Mouse (Mus musculus): ENCODE measurements at regions not wholly inside any gene's neighbourhood (a gene's known extent, or its start where the extent isn't known, plus 50 kb on each side); places are given as distances from the start of the nearest gene placed in this dataset.

GRCm38 (mm10) chr5:52309317-52310060 lies 54.1 kb upstream of the Sod3 start:
- 86% methylated on average over 11 of the region's 11 CpGs for WGBS
- Histone ChIP-seq H3K27me3 (ENCODE audit: control insufficient read depth, insufficient read depth, low read length) (no peaks in the 10 kb centered on the region), H3K9ac (ENCODE audit: low read depth, low read length) (no peak overlapping the region), H3K4me2 (replicated peaks; ENCODE audit: low read depth, low read length) (no peak overlapping the region), H3K36me3 (ENCODE audit: control insufficient read depth, insufficient read depth, low read length) (no peaks in the 10 kb centered on the region), H3K4me1 (ENCODE audit: control insufficient read depth, insufficient read depth, low read length) (no peaks in the 10 kb centered on the region), H3K27ac (ENCODE audit: low read depth, low read length) (no peak overlapping the region), H3K9me3 (ENCODE audit: control insufficient read depth, low read length) (no peaks in the 10 kb centered on the region; the same call in 1 of the 2 replicates), H3K4me3 (ENCODE audit: low read length) (no peak overlapping the region)
- no peak for ATAC-seq (ENCODE audit: low FRiP score, low TSS enrichment)

GRCm38 (mm10) chr5:52296303-52296702 lies 67.3 kb upstream of the Sod3 start:
- H3K4me2 ChIP-seq (replicated peaks; ENCODE audit: low read depth, low read length) = no peak overlapping the region
- no peak overlapping the region for H3K4me3 ChIP-seq (ENCODE audit: low read length)
- H3K9ac ChIP-seq (ENCODE audit: low read depth, low read length) = no peak overlapping the region
- no peaks in the 10 kb centered on the region for H3K36me3 ChIP-seq (ENCODE audit: control insufficient read depth, insufficient read depth, low read length)
- no peaks in the 10 kb centered on the region for H3K9me3 ChIP-seq (ENCODE audit: control insufficient read depth, low read length)
- WGBS = 89% methylated on average over 3 of the region's 3 CpGs
- no peak overlapping the region for H3K27ac ChIP-seq (ENCODE audit: low read depth, low read length)
- H3K4me1 ChIP-seq (ENCODE audit: control insufficient read depth, insufficient read depth, low read length) = no peaks in the 10 kb centered on the region
- H3K27me3 ChIP-seq (ENCODE audit: control insufficient read depth, insufficient read depth, low read length) = no peaks in the 10 kb centered on the region
- no peak for ATAC-seq (ENCODE audit: low FRiP score, low TSS enrichment)

GRCm38 (mm10) chr5:52294466-52294865 lies 69.1 kb upstream of the Sod3 start:
- Histone ChIP-seq H3K27me3 (ENCODE audit: control insufficient read depth, insufficient read depth, low read length) (no peaks in the 10 kb centered on the region), H3K4me3 (ENCODE audit: low read length) (no peak overlapping the region), H3K4me2 (replicated peaks; ENCODE audit: low read depth, low read length) (no peak overlapping the region), H3K9me3 (ENCODE audit: control insufficient read depth, low read length) (no peaks in the 10 kb centered on the region), H3K9ac (ENCODE audit: low read depth, low read length) (no peak overlapping the region), H3K27ac (ENCODE audit: low read depth, low read length) (no peak overlapping the region), H3K36me3 (ENCODE audit: control insufficient read depth, insufficient read depth, low read length) (no peaks in the 10 kb centered on the region), H3K4me1 (ENCODE audit: control insufficient read depth, insufficient read depth, low read length) (no peaks in the 10 kb centered on the region)
- ATAC-seq (ENCODE audit: low FRiP score, low TSS enrichment) = no peak
- WGBS = 57% methylated on average over 8 of the region's 8 CpGs

GRCm38 (mm10) chr5:52288319-52288718 lies 75.3 kb upstream of the Sod3 start:
- no peaks in the 10 kb centered on the region for H3K27me3 ChIP-seq (ENCODE audit: control insufficient read depth, insufficient read depth, low read length)
- no peaks in the 10 kb centered on the region for H3K4me1 ChIP-seq (ENCODE audit: control insufficient read depth, insufficient read depth, low read length)
- no peaks in the 10 kb centered on the region for H3K36me3 ChIP-seq (ENCODE audit: control insufficient read depth, insufficient read depth, low read length)
- no peak overlapping the region for H3K9ac ChIP-seq (ENCODE audit: low read depth, low read length)
- no peak for ATAC-seq (ENCODE audit: low FRiP score, low TSS enrichment)
- no peaks in the 10 kb centered on the region for H3K9me3 ChIP-seq (ENCODE audit: control insufficient read depth, low read length)
- H3K27ac ChIP-seq (ENCODE audit: low read depth, low read length) = no peak overlapping the region
- H3K4me3 ChIP-seq (ENCODE audit: low read length) = no peak overlapping the region
- WGBS = 95% methylated on average over 1 of the region's 1 CpGs
- H3K4me2 ChIP-seq (replicated peaks; ENCODE audit: low read depth, low read length) = no peak overlapping the region

- 92% methylated on average over 2 of the region's 2 CpGs for WGBS
- Histone ChIP-seq H3K27me3 (ENCODE audit: control insufficient read depth, insufficient read depth, low read length) (no peaks in the 10 kb centered on the region), H3K27ac (ENCODE audit: low read depth, low read length) (no peak overlapping the region), H3K9me3 (ENCODE audit: control insufficient read depth, low read length) (no peaks in the 10 kb centered on the region), H3K4me3 (ENCODE audit: low read length) (no peak overlapping the region), H3K9ac (ENCODE audit: low read depth, low read length) (no peak overlapping the region), H3K36me3 (ENCODE audit: control insufficient read depth, insufficient read depth, low read length) (no peaks in the 10 kb centered on the region), H3K4me2 (replicated peaks; ENCODE audit: low read depth, low read length) (no peak overlapping the region), H3K4me1 (ENCODE audit: control insufficient read depth, insufficient read depth, low read length) (no peaks in the 10 kb centered on the region)
- no peak for ATAC-seq (ENCODE audit: low FRiP score, low TSS enrichment)
Measured at GRCm38 (mm10) chr5:52280871-52281270, 82.7 kb upstream of the Sod3 start.

GRCm38 (mm10) chr5:52278111-52278510 lies 85.5 kb upstream of the Sod3 start:
- no peaks in the 10 kb centered on the region for H3K9me3 ChIP-seq (ENCODE audit: control insufficient read depth, low read length)
- ATAC-seq (ENCODE audit: low FRiP score, low TSS enrichment) = no peak
- no peaks in the 10 kb centered on the region for H3K36me3 ChIP-seq (ENCODE audit: control insufficient read depth, insufficient read depth, low read length)
- no peaks in the 10 kb centered on the region for H3K4me1 ChIP-seq (ENCODE audit: control insufficient read depth, insufficient read depth, low read length)
- H3K27ac ChIP-seq (ENCODE audit: low read depth, low read length) = no peak overlapping the region
- H3K4me2 ChIP-seq (replicated peaks; ENCODE audit: low read depth, low read length) = no peak overlapping the region
- no peaks in the 10 kb centered on the region for H3K27me3 ChIP-seq (ENCODE audit: control insufficient read depth, insufficient read depth, low read length)
- no peak overlapping the region for H3K4me3 ChIP-seq (ENCODE audit: low read length)
- no peak overlapping the region for H3K9ac ChIP-seq (ENCODE audit: low read depth, low read length)
- WGBS = 87% methylated on average over 5 of the region's 5 CpGs

- H3K36me3 ChIP-seq (ENCODE audit: control insufficient read depth, insufficient read depth, low read length) = no peaks in the 10 kb centered on the region
- H3K9ac ChIP-seq (ENCODE audit: low read depth, low read length) = no peak overlapping the region
- no peak for ATAC-seq (ENCODE audit: low FRiP score, low TSS enrichment)
- no peak overlapping the region for H3K4me3 ChIP-seq (ENCODE audit: low read length)
- H3K4me1 ChIP-seq (ENCODE audit: control insufficient read depth, insufficient read depth, low read length) = no peaks in the 10 kb centered on the region
- H3K27me3 ChIP-seq (ENCODE audit: control insufficient read depth, insufficient read depth, low read length) = no peaks in the 10 kb centered on the region
- no peak overlapping the region for H3K27ac ChIP-seq (ENCODE audit: low read depth, low read length)
- H3K4me2 ChIP-seq (replicated peaks; ENCODE audit: low read depth, low read length) = no peak overlapping the region
- no peaks in the 10 kb centered on the region for H3K9me3 ChIP-seq (ENCODE audit: control insufficient read depth, low read length)
- WGBS = 86% methylated on average over 11 of the region's 11 CpGs
Measured at GRCm38 (mm10) chr5:52263214-52263613, 72.9 kb upstream of the Dhx15 start.

GRCm38 (mm10) chr5:52258075-52258474 lies 67.8 kb upstream of the Dhx15 start:
- ATAC-seq (ENCODE audit: low FRiP score, low TSS enrichment) = no peak
- H3K27ac ChIP-seq (ENCODE audit: low read depth, low read length) = no peak overlapping the region
- no peaks in the 10 kb centered on the region for H3K4me1 ChIP-seq (ENCODE audit: control insufficient read depth, insufficient read depth, low read length)
- 86% methylated on average over 2 of the region's 2 CpGs for WGBS
- no peak overlapping the region for H3K4me2 ChIP-seq (replicated peaks; ENCODE audit: low read depth, low read length)
- no peaks in the 10 kb centered on the region for H3K36me3 ChIP-seq (ENCODE audit: control insufficient read depth, insufficient read depth, low read length)
- H3K9me3 ChIP-seq (ENCODE audit: control insufficient read depth, low read length) = no peaks in the 10 kb centered on the region
- no peak overlapping the region for H3K9ac ChIP-seq (ENCODE audit: low read depth, low read length)
- H3K27me3 ChIP-seq (ENCODE audit: control insufficient read depth, insufficient read depth, low read length) = no peaks in the 10 kb centered on the region
- H3K4me3 ChIP-seq (ENCODE audit: low read length) = no peak overlapping the region

GRCm38 (mm10) chr5:52254602-52255071 lies 64.3 kb upstream of the Dhx15 start:
- Histone ChIP-seq H3K9ac (ENCODE audit: low read depth, low read length) (no peak overlapping the region), H3K27ac (ENCODE audit: low read depth, low read length) (no peak overlapping the region), H3K36me3 (ENCODE audit: control insufficient read depth, insufficient read depth, low read length) (no peaks in the 10 kb centered on the region), H3K4me3 (ENCODE audit: low read length) (no peak overlapping the region), H3K4me1 (ENCODE audit: control insufficient read depth, insufficient read depth, low read length) (no peaks in the 10 kb centered on the region), H3K4me2 (replicated peaks; ENCODE audit: low read depth, low read length) (peak overlapping the region; percentile 33), H3K9me3 (ENCODE audit: control insufficient read depth, low read length) (no peaks in the 10 kb centered on the region), H3K27me3 (ENCODE audit: control insufficient read depth, insufficient read depth, low read length) (no peaks in the 10 kb centered on the region)
- peak; percentile 78 for ATAC-seq (ENCODE audit: low FRiP score, low TSS enrichment)
- 35% methylated on average over 14 of the region's 14 CpGs for WGBS
